Mouse (Mus musculus) ZHBTc4 (cell line): ENCODE data around the gene Eif5.
"Not testable (repeated sequence)": the region's sequence is repeated elsewhere in the genome, so short reads cannot be mapped to it uniquely, and the experiment has no call there.

Source experiments
- DNase-seq: peaks from one replicate; pipeline ENCODE4 v3.0.0-alpha.2; 2011; ENCODE audit warnings: low read depth, low spot score

Gene Eif5

GRCm38 (mm10) chr12:111537796-111538291 is at the start of gene Eif5:
Eif5 (plus strand) TSS chr12:111538016.
- peak; percentile 100 for DNase-seq

- no peak for DNase-seq
These were observed 48.5 kb upstream of the Eif5 start for GRCm38 (mm10) chr12:111489261-111489865.

DNA sequence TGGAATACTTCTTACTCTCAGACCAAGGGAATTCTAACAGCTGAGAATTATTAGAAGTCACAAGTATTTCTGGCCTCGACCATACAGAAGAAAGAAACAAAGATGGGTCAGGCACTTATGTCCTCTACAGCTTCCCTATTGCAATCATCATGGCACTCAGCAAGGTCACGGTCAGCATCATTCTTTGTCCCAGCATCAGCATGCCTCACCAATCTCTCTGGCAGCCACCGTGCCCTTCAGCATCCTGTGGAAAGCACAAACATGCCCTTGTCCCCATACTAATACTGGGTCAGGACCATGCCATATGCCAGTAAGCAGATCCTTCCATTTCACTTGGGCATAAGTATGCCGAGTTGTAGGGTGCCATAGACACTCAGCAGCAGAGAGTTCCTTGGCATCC is 42.9 kb upstream of the Eif5 start:
- DNase-seq, result no peak

GRCm38 (mm10) chr12:111497076-111497475 is 40.7 kb upstream of the Eif5 start:
- peak; percentile 89 for DNase-seq

DNA sequence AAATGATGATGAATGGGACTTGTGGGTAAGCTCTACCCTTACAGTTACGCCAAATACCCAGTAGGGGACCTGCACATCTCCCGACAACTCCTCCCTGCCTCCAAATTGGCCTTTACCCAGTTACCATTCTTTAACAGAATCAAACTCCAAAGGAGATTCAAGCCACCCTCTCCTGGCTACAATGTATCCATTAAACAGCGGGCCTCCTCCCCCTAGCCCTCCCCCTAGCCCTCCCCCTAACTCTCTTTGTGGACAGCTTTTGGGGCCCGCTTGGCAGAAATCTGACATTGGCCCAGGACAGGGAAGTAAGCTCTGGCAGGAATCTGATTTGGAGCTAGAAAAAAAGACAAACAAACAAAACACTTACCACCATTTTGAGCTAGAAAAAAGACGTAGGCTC is 38.2 kb upstream of the Eif5 start:
- peak; percentile 35 for DNase-seq

GRCm38 (mm10) chr12:111500725-111501124 is 37.1 kb upstream of the Eif5 start:
- peak; percentile 94 for DNase-seq

DNA sequence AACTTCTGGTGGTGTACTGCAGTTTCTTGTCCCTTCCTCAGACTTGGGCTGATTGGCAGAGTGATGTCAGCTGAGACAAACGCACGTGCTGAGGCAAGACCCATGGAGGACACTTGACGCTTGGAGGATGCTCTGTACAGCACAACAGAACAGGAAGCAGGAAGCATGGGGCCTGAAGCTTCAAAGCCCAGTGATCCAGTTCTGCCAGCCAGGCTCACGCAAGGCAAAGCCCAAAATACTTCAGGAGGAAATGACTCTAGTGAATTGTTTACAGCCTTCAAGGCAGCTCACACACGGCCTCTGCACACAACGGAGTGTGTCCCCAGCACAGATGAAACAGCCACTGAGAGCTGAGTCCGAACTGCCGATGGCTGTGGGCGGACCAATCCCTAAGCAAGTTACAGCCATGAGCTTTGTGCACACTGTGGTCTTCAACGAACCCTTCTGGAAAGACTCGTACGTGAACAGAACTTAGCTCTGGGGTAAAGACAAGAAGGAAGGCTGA is 34.7 kb upstream of the Eif5 start:
- DNase-seq, result peak; percentile 47

DNA sequence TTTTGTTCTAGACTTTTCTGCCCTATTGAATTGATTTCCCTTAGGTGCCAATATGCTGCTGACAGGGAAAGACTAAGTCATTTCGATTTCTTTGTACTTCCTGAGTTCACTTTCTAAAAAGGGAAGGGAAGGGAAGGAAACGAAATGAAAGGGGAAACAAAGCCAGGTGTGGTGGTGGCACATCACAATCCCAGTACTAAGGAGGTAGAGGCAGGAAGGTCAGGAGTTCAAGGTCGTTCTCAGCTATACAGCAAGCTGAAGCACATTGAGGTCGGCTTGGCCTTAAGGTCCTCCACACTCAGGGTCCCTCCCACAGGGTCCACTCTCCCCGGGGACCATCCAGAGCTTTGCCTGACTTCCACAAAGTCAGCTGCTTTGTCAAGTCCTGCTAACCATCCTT is 34.2 kb upstream of the Eif5 start:
- DNase-seq, result no peak

GRCm38 (mm10) chr12:111504904-111505303 is 32.9 kb upstream of the Eif5 start:
- DNase-seq, result peak; percentile 88

DNA sequence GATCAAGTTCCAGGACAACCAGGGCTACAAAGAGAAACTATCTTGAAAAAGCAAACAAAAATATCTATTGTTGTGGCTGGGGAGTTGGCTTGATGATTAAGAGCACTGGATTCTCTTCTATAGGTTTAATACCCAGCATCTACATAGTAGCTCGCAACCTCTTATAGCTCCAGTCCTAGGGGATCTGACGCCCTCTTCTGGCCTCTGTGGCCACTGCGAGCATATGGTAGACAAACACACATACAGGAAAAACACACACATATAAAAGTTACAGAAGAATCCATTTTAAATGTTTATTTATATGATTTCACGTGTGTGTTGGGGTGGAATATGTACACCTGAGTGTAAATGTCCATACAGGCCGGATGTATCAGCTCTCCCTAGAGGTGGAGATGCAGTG is 30.8 kb upstream of the Eif5 start:
- peak; percentile 54 for DNase-seq

DNA sequence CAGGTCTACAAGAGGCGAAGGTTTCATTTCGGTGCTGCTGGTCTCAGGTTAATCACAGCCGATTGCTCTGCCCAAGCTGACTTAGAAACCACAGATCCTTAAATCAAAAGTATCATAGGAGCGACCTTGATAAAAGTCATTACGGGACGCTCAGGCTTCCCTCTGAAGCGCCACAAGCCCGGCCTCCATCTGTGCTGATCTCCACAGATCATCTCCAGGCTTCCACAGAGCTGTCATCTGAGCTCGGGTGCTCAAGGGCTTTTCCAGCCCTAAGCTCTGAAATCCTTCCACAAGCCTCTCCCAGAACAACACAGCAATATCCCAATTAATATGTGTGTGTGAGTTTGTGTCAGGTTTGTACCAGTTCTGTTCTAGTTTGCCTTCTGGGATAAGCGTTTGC is 29.9 kb upstream of the Eif5 start:
- no peak for DNase-seq

GRCm38 (mm10) chr12:111508438-111508837 is 29.4 kb upstream of the Eif5 start:
- not testable (repeated sequence) for DNase-seq

- DNase-seq, result peak; percentile 76
These were observed 25.2 kb upstream of the Eif5 start for GRCm38 (mm10) chr12:111512572-111513063.

- DNase-seq, result no peak
These were observed 24.1 kb upstream of the Eif5 start for GRCm38 (mm10) chr12:111513673-111514072.

DNA sequence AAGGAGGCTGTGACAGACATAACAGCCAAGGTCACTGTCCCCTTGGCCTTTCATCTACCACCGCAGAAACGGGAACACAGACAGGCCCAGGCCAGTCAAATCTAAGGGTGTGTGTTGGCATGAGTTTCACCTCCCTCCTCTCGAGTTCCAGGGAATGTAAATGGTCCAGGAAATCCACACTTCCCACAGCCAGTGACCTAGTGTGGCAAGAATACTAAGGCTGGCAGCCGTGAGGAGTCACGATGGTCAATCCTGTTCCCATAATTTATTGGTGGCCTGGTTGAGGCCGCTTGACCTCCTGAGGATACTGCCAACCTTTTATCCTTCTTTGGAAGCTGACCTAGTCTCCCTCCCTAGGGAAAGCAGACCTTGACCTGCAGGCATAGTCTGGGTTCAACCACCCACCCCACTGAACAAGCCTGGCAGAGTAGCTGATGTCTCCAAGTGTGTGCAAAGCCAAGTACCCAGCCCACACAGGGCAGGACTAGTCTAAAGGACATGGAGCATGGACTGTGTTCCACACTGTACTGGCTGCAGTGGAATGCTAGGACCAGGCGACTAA is 23.5 kb upstream of the Eif5 start:
- DNase-seq, result no peak

- no peak for DNase-seq
These were observed 22.8 kb upstream of the Eif5 start for GRCm38 (mm10) chr12:111514874-111515649.

DNA sequence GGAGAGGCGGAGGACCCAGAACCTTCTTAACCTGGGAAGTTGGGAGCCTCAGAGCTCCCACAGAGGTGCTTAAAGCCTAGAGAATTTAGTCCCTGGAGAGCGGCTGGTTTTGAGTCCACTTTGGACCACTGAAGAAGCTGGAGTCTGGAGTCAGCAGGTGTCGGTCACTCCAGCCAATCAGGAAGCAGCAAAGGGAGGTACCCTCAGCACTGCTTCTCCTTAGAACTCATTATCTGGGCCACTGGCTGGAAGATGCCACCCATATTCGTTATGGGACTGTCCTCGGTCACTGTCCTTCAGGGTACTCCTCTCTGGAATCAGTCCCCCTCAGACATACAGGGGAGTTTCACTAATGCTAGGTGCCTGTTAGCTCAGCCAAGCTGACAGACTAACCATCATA is 21.9 kb upstream of the Eif5 start:
- DNase-seq, result no peak

- no peak for DNase-seq
These were observed 21.0 kb upstream of the Eif5 start for GRCm38 (mm10) chr12:111516826-111517225.

DNA sequence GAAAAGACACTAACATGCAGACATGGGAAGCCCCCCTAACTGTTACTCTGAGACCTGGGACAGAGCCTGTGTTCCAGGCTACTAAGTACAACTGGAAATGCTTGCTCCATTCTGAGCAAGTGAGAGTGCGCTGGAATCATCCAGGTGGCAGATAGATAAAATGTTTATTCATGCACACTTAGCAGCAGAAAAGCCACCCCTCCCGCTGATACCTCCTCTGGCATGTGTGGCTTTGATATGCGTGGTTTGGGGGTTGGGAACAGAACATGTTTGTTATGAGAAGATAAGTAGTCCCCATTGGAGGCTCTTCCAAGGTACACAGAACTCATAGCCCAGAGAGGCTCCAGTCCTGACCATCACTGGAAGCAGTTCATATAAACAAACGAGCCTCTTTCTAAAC is 19.9 kb upstream of the Eif5 start:
- no peak for DNase-seq

DNA sequence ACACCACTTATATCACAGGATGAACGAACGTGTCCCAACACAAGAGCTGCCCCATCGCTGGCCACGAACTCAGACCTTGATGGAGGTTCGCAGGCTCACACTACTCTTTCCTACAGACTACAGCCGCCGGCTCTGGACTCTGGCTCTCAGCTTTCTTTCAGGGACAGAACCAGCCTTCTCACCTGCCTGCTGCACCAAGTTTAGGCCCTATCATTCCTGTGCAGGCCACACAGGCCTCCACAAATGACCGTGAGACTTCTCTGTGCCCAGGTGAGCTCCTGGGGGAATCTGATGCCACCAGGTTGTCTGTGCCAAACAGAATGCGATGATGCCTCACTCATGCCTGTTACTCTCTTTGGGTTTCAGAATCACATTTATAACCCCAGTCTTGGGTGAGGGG is 19.4 kb upstream of the Eif5 start:
- no peak for DNase-seq

GRCm38 (mm10) chr12:111519821-111520220 is 18.0 kb upstream of the Eif5 start:
- DNase-seq, result no peak

GRCm38 (mm10) chr12:111520994-111521393 is 16.8 kb upstream of the Eif5 start:
- DNase-seq, result no peak
